Mouse (Mus musculus): Measurements from ENCODE around the gene Zdhhc8. TPM values are rescaled to one million over a fixed set of nuclear protein-coding genes. Genes with fewer than 3 reads are reported as not detected.

Gene Zdhhc8
- polyA plus RNA-seq, 1 experiment from 2014 or later = 8.4 TPM

- Histone ChIP-seq H3K9me3 (ENCODE audit: control insufficient read depth, low read length) (no peaks in the 10 kb centered on the region), H3K4me1 (ENCODE audit: control insufficient read depth, insufficient read depth, low read length) (peaks cover 7% of the 10 kb centered on the region), H3K27me3 (ENCODE audit: control insufficient read depth, insufficient read depth, low read length) (no peaks in the 10 kb centered on the region), H3K4me2 (no peak overlapping the region), H3K4me3 (ENCODE audit: low read depth, low read length) (no peak overlapping the region), H3K27ac (ENCODE audit: low read depth, low read length) (no peak overlapping the region), H3K36me3 (ENCODE audit: control insufficient read depth, insufficient read depth, low read length) (peaks cover 11% of the 10 kb centered on the region), H3K9ac (ENCODE audit: low read length) (no peak overlapping the region)
- DNase-seq (ENCODE audit: low spot score, missing footprints) = no peak
- 73% methylated on average over 11 of the region's 11 CpGs for WGBS
- no peak for ATAC-seq (ENCODE audit: low FRiP score)
Observed at GRCm38 (mm10) chr16:18221543-18221898, 13.4 kb downstream of the Zdhhc8 start.

- DNase-seq (ENCODE audit: low spot score, missing footprints) = no peak
- H3K9ac ChIP-seq (ENCODE audit: low read length) = no peak overlapping the region
- H3K36me3 ChIP-seq (ENCODE audit: control insufficient read depth, insufficient read depth, low read length) = peaks cover 7% of the 10 kb centered on the region; the same call in 1 of the 2 replicates
- no peak overlapping the region for H3K4me3 ChIP-seq (ENCODE audit: low read depth, low read length)
- no peak overlapping the region for H3K4me2 ChIP-seq
- ATAC-seq (ENCODE audit: low FRiP score) = no peak
- peaks cover 7% of the 10 kb centered on the region for H3K4me1 ChIP-seq (ENCODE audit: control insufficient read depth, insufficient read depth, low read length)
- H3K9me3 ChIP-seq (ENCODE audit: control insufficient read depth, low read length) = no peaks in the 10 kb centered on the region
- no peak overlapping the region for H3K27ac ChIP-seq (ENCODE audit: low read depth, low read length)
- 90% methylated on average over 6 of the region's 6 CpGs for WGBS
- no peaks in the 10 kb centered on the region for H3K27me3 ChIP-seq (ENCODE audit: control insufficient read depth, insufficient read depth, low read length)
Observed at GRCm38 (mm10) chr16:18220856-18221542, 13.9 kb downstream of the Zdhhc8 start.

DNA sequence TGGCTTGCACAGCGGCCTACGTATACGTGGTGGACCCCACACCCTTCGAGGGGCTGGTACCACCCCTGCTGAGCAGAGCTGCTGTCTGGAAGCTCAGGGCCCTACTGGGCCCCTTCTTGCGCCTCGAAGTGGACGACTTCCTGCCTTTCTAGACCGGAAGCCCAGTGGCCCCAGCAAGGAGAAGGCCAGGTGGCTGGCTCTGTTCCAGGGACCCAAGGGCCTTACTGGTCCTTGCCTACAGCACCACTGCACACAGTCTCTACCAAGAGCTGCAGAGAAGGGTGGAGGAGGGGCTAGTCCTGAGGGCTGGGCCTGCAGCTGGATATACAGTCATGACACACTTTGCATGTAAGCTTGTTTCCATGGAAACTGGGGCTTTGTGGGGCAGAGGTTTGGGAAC lies 14.9 kb downstream of the Zdhhc8 start:
- Histone ChIP-seq H3K27ac (ENCODE audit: low read depth, low read length) (no peak overlapping the region), H3K4me2 (no peak overlapping the region), H3K4me1 (ENCODE audit: control insufficient read depth, insufficient read depth, low read length) (peaks cover 7% of the 10 kb centered on the region), H3K9ac (ENCODE audit: low read length) (no peak overlapping the region), H3K27me3 (ENCODE audit: control insufficient read depth, insufficient read depth, low read length) (no peaks in the 10 kb centered on the region), H3K9me3 (ENCODE audit: control insufficient read depth, low read length) (no peaks in the 10 kb centered on the region), H3K4me3 (ENCODE audit: low read depth, low read length) (no peak overlapping the region), H3K36me3 (ENCODE audit: control insufficient read depth, insufficient read depth, low read length) (peaks cover 3% of the 10 kb centered on the region; the same call in 1 of the 2 replicates)
- peak; percentile 62; the same call in 1 of the 2 replicates for ATAC-seq (ENCODE audit: low FRiP score)
- peak; percentile 85 for DNase-seq (ENCODE audit: low spot score, missing footprints)
- WGBS = 60% methylated on average over 8 of the region's 8 CpGs

DNA sequence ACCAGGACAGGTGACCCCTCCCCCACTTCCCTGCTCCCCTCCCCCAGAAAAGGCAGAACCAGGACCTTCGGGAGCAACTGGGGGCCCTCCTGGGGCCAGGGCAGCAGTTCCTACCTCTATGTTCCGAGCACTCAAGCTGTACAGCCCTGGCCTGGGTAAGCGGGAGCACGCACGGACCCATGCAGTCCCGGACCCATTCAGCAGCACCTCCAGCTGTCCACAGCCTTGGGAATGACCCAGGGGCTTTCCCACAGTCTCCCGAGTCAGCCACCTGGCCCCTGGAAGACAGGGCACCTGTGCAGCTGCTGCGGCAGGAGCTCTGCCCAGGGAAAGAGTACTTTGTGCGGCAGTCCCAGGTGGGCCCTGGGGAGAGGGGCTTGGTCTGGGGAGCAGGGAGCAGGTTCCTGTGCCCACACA lies 16.3 kb downstream of the Zdhhc8 start:
- WGBS = 84% methylated on average over 9 of the region's 9 CpGs
- no peaks in the 10 kb centered on the region for H3K27me3 ChIP-seq (ENCODE audit: control insufficient read depth, insufficient read depth, low read length)
- peaks cover 18% of the 10 kb centered on the region for H3K4me1 ChIP-seq (ENCODE audit: control insufficient read depth, insufficient read depth, low read length)
- ATAC-seq (ENCODE audit: low FRiP score) (no peak), DNase-seq (ENCODE audit: low spot score, missing footprints) (no peak)
- no peak overlapping the region for H3K4me2 ChIP-seq
- no peak overlapping the region for H3K4me3 ChIP-seq (ENCODE audit: low read depth, low read length)
- no peak overlapping the region for H3K27ac ChIP-seq (ENCODE audit: low read depth, low read length)
- no peaks in the 10 kb centered on the region for H3K36me3 ChIP-seq (ENCODE audit: control insufficient read depth, insufficient read depth, low read length)
- no peaks in the 10 kb centered on the region for H3K9me3 ChIP-seq (ENCODE audit: control insufficient read depth, low read length)
- no peak overlapping the region for H3K9ac ChIP-seq (ENCODE audit: low read length)

DNA sequence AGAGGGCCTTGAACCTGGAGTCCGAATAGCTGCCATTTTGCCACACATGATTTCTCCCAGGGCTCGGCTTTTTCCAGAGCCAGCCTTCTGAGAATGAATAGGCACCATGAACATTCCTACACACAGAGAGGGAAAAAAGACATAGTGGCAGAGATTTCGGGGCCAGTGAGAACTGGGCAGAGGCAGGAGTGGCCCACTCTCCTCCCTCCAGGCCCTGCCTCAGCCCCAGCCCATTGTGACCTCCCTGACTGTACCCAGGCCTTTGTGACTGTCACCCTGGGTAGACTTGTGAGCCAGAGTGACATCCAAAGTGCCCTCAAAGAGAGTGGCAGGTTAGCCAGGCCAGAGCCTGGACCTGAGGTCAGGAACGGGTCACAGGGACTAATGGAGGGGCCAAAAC lies 17.4 kb downstream of the Zdhhc8 start, which contains the start of gene Ccdc188:
Gene Ccdc188 (plus strand): TSS at position 301 of the 400 bp plus-strand sequence.
- H3K4me2 ChIP-seq = no peak within 1 kb of the TSS
- no peak within 1 kb of the TSS for H3K27ac ChIP-seq (ENCODE audit: low read depth, low read length)
- DNase-seq (ENCODE audit: low spot score, missing footprints) (no peak), ATAC-seq (ENCODE audit: low FRiP score) (no peak)
- no peaks in the 10 kb centered on the region for H3K36me3 ChIP-seq (ENCODE audit: control insufficient read depth, insufficient read depth, low read length)
- H3K27me3 ChIP-seq (ENCODE audit: control insufficient read depth, insufficient read depth, low read length) = no peaks in the 10 kb centered on the region
- H3K4me3 ChIP-seq (ENCODE audit: low read depth, low read length) = no peak within 1 kb of the TSS
- no peak within 1 kb of the TSS for H3K9ac ChIP-seq (ENCODE audit: low read length)
- WGBS = 90% methylated on average over 4 of the region's 4 CpGs
- peaks cover 27% of the 10 kb centered on the region for H3K4me1 ChIP-seq (ENCODE audit: control insufficient read depth, insufficient read depth, low read length)
- H3K9me3 ChIP-seq (ENCODE audit: control insufficient read depth, low read length) = no peaks in the 10 kb centered on the region

DNA sequence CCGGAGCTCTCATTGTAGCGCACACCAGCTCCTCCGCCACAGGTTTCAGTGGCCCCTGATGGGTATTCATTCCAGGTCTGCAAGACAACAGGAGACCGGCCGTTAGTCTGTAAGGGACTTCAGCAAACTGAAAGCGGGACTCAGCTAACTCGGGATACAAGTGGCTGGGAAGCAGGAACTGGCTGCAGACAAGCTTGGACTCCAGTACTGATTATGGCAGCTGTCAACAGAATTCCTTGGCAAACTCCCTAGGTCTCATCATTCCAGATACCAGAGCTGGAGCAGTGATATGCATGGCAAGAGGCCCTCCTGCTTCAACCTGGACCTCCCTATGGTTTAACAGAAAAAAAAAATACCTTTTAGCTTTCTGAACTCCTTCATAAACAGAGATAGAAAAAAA lies 20.1 kb downstream of the Zdhhc8 start:
- Histone ChIP-seq H3K9me3 (ENCODE audit: control insufficient read depth, low read length) (no peaks in the 10 kb centered on the region), H3K4me1 (ENCODE audit: control insufficient read depth, insufficient read depth, low read length) (peaks cover 24% of the 10 kb centered on the region), H3K27ac (ENCODE audit: low read depth, low read length) (peak overlapping the region; percentile 83), H3K36me3 (ENCODE audit: control insufficient read depth, insufficient read depth, low read length) (no peaks in the 10 kb centered on the region), H3K27me3 (ENCODE audit: control insufficient read depth, insufficient read depth, low read length) (no peaks in the 10 kb centered on the region), H3K9ac (ENCODE audit: low read length) (peak overlapping the region; percentile 49; the same call in 1 of the 2 replicates), H3K4me3 (ENCODE audit: low read depth, low read length) (0 out of 2 replicates have a peak overlapping the region, but pooled peaks have one; percentile 9), H3K4me2 (peak overlapping the region; percentile 46)
- ATAC-seq (ENCODE audit: low FRiP score) = no peak
- 73% methylated on average over 7 of the region's 7 CpGs for WGBS
- no peak for DNase-seq (ENCODE audit: low spot score, missing footprints)

GRCm38 (mm10) chr16:18213689-18214088 lies 21.2 kb downstream of the Zdhhc8 start:
- Histone ChIP-seq H3K4me1 (ENCODE audit: control insufficient read depth, insufficient read depth, low read length) (peaks cover 23% of the 10 kb centered on the region), H3K4me2 (peak overlapping the region; percentile 46), H3K4me3 (ENCODE audit: low read depth, low read length) (peak overlapping the region; percentile 9), H3K9ac (ENCODE audit: low read length) (peak overlapping the region; percentile 49), H3K27me3 (ENCODE audit: control insufficient read depth, insufficient read depth, low read length) (no peaks in the 10 kb centered on the region), H3K27ac (ENCODE audit: low read depth, low read length) (peak overlapping the region; percentile 83), H3K36me3 (ENCODE audit: control insufficient read depth, insufficient read depth, low read length) (no peaks in the 10 kb centered on the region), H3K9me3 (ENCODE audit: control insufficient read depth, low read length) (no peaks in the 10 kb centered on the region)
- peak; percentile 95 for ATAC-seq (ENCODE audit: low FRiP score)
- peak; percentile 99 for DNase-seq (ENCODE audit: low spot score, missing footprints)
- WGBS = 22% methylated on average over 6 of the region's 6 CpGs

DNA sequence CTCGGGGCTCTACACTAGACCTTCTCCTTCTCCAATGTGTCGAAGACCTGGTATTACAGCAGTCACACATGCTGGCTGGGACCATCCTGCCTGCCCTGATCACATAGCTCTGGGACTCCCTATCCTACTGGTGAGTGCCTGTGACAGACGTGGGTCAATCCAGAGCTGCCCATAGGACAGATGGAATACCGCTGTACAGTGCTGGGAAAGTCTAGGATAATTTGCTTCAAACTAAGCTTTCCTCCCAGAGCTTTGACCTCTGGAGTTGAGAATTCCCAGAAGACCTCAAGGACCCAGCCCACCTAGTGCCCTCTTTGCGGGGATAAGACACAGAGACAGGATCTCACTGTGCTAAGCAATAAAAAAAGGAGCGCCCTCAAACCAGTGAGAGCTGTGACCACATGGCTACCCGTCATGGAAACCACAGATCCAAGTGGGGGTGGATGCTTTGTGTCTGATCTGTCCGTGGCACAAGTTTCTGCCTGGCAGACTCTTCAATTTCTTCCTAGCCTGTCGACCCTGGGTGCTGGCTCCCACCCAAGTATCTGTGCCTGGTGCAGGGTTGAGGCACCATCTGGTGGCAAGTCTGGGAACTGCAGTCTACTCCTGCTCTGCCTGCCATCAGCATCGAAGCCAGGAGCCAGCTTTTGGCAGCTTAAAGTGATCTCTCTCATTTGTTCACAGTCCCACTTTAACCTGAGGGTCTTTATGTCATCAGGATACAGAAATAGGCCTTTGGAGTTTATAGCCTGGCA lies 23.3 kb downstream of the Zdhhc8 start:
- H3K9me3 ChIP-seq (ENCODE audit: control insufficient read depth, low read length) = no peaks in the 10 kb centered on the region
- no peak overlapping the region for H3K27ac ChIP-seq (ENCODE audit: low read depth, low read length)

More for the DNA sequence above, 23.3 kb downstream of the Zdhhc8 start:
- WGBS = 52% methylated on average over 10 of the region's 10 CpGs
- Histone ChIP-seq H3K4me1 (ENCODE audit: control insufficient read depth, insufficient read depth, low read length) (peaks cover 23% of the 10 kb centered on the region), H3K9ac (ENCODE audit: low read length) (no peak overlapping the region), H3K4me2 (no peak overlapping the region), H3K36me3 (ENCODE audit: control insufficient read depth, insufficient read depth, low read length) (no peaks in the 10 kb centered on the region), H3K4me3 (ENCODE audit: low read depth, low read length) (no peak overlapping the region), H3K27me3 (ENCODE audit: control insufficient read depth, insufficient read depth, low read length) (no peaks in the 10 kb centered on the region)
- DNase-seq (ENCODE audit: low spot score, missing footprints) (peak; percentile 99), ATAC-seq (ENCODE audit: low FRiP score) (no peak)
